Mouse (Mus musculus): ENCODE results near the gene Xirp1. TPM values are rescaled to one million over a fixed set of nuclear protein-coding genes. Genes with fewer than 3 reads are reported as not detected.
"Not testable (repeated sequence)": the region's sequence is repeated elsewhere in the genome, so short reads cannot be mapped to it uniquely, and the experiment has no call there.

The Xirp1 gene
- polyA plus RNA-seq, 1 experiment, result 0.04 TPM

DNA sequence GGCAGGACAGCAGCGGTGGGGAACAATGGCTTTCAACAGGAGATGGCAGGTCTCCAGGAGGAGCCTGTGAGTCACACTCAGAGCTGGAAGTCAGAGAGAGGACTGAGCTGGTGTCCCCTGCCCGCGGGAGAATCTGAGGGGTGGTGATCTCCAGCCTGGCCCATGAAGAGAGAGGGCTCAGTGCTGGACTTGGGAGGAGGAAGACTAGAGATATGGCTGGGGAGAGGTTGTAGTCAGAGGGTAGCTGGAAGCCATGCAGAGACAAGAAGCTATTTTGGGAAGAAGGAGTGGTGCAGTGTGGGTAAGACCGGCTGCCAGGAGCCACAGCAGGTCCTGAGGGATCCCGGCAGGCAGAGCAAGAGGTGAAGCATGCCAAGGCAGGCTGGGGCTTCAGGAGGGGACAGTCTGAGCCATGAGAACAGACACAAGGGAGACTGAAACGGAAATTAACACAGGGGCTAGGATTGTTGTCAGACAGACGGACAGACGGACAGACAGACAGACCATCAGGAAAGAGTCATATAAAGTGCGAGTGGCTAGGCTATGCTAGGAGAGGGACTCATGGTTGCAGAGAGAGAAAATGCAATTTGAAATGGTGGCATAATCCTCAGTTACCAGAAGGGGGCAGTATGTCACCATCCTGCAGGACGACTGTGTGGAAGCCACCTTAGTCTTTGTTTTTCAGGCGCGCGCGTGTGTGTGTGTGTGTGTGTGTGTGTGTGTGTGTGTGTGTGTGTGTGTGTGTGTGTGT, 4.2 kb upstream of the Xirp1 start:
- H3K27ac ChIP-seq (ENCODE audit: insufficient read depth, low read length), result no peak overlapping the region
- TF ChIP-seq POLR2A (IDR thresholded peaks at IDR 0.05; ENCODE audit: extremely low read depth, insufficient read depth, low read length), result no peak
- peak; percentile 92 for TF ChIP-seq CTCF (IDR thresholded peaks at IDR 0.05; ENCODE audit: extremely low read depth, insufficient read depth, low read length)
- no peak overlapping the region for H3K4me3 ChIP-seq (ENCODE audit: insufficient read depth, low read length)
- no peaks in the 10 kb centered on the region; the same call in 1 of the 2 replicates for H3K4me1 ChIP-seq (ENCODE audit: control insufficient read depth, insufficient read depth, low read length)

DNA sequence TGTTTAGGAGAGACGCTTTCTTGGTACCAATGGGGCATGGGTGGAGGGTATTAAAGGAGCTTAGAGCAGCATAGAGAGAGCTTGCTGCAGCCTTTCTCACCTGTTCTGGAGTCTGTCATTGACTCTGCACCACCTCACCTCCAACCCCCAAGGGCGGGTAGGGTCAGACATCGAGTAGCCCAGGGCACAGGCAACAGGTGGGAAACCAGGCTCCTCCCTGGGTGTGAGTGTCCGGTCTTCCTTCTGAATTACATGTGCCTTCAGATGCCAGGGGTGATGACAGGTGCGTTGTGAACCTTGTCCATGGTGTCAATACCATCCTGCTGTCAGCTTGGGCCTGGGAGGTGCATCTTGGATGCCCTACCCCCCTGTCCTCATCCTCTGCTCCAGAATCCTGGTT, 1.2 kb upstream of the Xirp1 start:
- H3K4me1 ChIP-seq (ENCODE audit: control insufficient read depth, insufficient read depth, low read length), result no peaks in the 10 kb centered on the region; the same call in 1 of the 2 replicates

DNA sequence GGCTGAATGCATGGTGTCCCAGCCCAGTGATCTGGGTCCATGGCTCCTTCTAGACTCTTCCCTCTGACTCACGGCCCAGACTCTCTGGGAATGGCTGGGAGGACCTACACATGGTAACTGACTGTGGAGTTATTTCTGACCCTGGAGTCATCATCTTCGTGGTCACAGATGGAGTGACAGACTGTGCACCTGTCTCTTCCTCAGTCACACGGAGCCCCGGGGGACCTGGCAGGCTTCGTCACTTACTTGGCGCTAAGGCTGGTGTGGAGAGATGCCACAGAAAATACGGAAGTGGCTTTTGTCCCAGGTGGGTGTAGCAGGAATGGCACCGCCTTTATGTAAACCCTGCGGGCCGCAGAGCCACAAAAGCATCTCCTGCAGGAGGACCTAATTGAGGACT, 773 bp upstream of the Xirp1 start:
- no peak for TF ChIP-seq CTCF (IDR thresholded peaks at IDR 0.05; ENCODE audit: extremely low read depth, insufficient read depth, low read length)
- no peak for TF ChIP-seq POLR2A (IDR thresholded peaks at IDR 0.05; ENCODE audit: extremely low read depth, insufficient read depth, low read length)
- H3K4me3 ChIP-seq (ENCODE audit: insufficient read depth, low read length), result no peak overlapping the region
- H3K27ac ChIP-seq (ENCODE audit: insufficient read depth, low read length), result no peak overlapping the region
- H3K4me1 ChIP-seq (ENCODE audit: control insufficient read depth, insufficient read depth, low read length), result no peaks in the 10 kb centered on the region; the same call in 1 of the 2 replicates

More for the DNA sequence above, 1.2 kb upstream of the Xirp1 start:
- no peak overlapping the region for H3K4me3 ChIP-seq (ENCODE audit: insufficient read depth, low read length)
- no peak for TF ChIP-seq POLR2A (IDR thresholded peaks at IDR 0.05; ENCODE audit: extremely low read depth, insufficient read depth, low read length)
- no peak for TF ChIP-seq CTCF (IDR thresholded peaks at IDR 0.05; ENCODE audit: extremely low read depth, insufficient read depth, low read length)
- no peak overlapping the region for H3K27ac ChIP-seq (ENCODE audit: insufficient read depth, low read length)

DNA sequence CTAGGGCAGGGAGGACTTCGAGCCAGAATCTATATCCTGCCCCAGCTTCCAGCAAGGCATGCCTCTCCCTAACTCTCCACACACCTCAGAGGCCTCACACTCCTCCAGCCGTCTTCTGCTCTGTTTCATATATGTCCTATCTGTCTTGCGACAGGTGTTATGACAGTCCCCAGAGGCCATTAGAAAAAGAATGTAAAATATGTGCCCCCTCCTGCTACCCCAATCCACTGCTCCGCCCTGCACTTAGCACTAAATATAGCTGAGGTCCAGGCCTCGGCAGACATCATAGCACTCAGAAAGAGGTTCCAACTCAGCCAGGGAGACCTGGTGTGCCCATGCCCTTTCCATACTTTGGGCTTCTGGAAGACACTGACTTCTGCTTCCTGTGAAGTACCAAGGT, 2.2 kb downstream of the Xirp1 start:
- TF ChIP-seq CTCF (IDR thresholded peaks at IDR 0.05; ENCODE audit: extremely low read depth, insufficient read depth, low read length), result no peak
- no peak for TF ChIP-seq POLR2A (IDR thresholded peaks at IDR 0.05; ENCODE audit: extremely low read depth, insufficient read depth, low read length)
- Histone ChIP-seq H3K27ac (ENCODE audit: insufficient read depth, low read length) (no peak overlapping the region), H3K4me1 (ENCODE audit: control insufficient read depth, insufficient read depth, low read length) (no peaks in the 10 kb centered on the region), H3K4me3 (ENCODE audit: insufficient read depth, low read length) (no peak overlapping the region)

DNA sequence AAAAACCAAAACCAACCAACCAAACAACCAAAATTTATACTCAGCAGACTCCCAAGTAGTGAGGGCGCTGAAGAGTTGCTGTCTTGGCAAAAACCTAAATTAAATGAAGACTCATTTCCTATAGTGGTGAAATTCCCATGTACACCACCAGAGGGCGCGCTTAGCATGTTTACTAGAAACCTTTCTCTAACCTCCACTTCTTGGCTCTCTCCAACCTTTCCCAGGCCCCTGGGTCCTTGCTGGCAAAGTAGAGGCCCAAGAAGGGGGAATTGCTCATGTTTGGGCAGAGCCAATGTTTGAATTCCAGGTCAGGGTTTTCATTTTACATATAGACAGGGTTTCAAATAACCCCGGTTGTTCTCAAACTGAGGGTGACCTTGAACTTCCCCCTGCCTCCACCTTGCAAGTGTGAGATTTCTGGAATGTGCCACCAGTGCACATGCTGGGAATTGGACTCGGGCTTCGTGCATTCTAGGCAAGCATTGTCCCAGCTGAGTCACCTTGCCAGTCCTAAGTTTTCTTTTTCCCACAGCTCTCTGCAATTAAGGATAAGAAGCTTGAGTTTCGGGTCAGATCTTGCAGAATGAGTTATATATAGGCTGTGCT, 3.0 kb downstream of the Xirp1 start:
- TF ChIP-seq CTCF (IDR thresholded peaks at IDR 0.05; ENCODE audit: extremely low read depth, insufficient read depth, low read length), result peak; percentile 56
- TF ChIP-seq POLR2A (IDR thresholded peaks at IDR 0.05; ENCODE audit: extremely low read depth, insufficient read depth, low read length), result no peak
- Histone ChIP-seq H3K4me1 (ENCODE audit: control insufficient read depth, insufficient read depth, low read length) (no peaks in the 10 kb centered on the region), H3K27ac (ENCODE audit: insufficient read depth, low read length) (no peak overlapping the region), H3K4me3 (ENCODE audit: insufficient read depth, low read length) (no peak overlapping the region)

DNA sequence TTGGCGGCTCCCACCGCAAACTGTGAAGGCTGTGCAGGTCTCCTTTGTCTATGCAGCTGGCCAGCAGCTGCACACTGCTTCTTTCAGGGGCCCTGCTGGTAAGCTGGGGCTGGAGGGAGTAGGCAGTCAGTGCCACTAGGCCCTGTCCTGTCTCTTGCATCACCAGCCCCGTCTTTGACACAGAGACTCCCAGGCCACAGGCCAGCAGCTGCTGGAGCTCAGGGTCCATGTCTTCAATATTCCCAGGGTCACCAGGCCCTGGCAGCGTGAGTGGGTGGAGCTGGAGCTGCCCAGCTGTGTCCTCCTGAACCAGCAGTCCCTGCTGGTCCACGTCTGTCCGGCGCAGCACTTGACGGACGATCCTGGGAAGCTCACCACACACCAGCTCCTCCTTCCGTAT, 6.4 kb downstream of the Xirp1 start:
- no peak overlapping the region for H3K27ac ChIP-seq (ENCODE audit: insufficient read depth, low read length)
- H3K4me3 ChIP-seq (ENCODE audit: insufficient read depth, low read length), result no peak overlapping the region
- TF ChIP-seq CTCF (IDR thresholded peaks at IDR 0.05; ENCODE audit: extremely low read depth, insufficient read depth, low read length) (no peak), POLR2A (IDR thresholded peaks at IDR 0.05; ENCODE audit: extremely low read depth, insufficient read depth, low read length) (no peak)
- H3K4me1 ChIP-seq (ENCODE audit: control insufficient read depth, insufficient read depth, low read length), result no peaks in the 10 kb centered on the region

GRCm38 (mm10) chr9:120014828-120015227, 8.6 kb downstream of the Xirp1 start:
- H3K4me1 ChIP-seq (ENCODE audit: control insufficient read depth, insufficient read depth, low read length), result no peaks in the 10 kb centered on the region
- no peak overlapping the region for H3K4me3 ChIP-seq (ENCODE audit: insufficient read depth, low read length)
- no peak overlapping the region for H3K27ac ChIP-seq (ENCODE audit: insufficient read depth, low read length)
- TF ChIP-seq CTCF (IDR thresholded peaks at IDR 0.05; ENCODE audit: extremely low read depth, insufficient read depth, low read length) (no peak), POLR2A (IDR thresholded peaks at IDR 0.05; ENCODE audit: extremely low read depth, insufficient read depth, low read length) (no peak)

DNA sequence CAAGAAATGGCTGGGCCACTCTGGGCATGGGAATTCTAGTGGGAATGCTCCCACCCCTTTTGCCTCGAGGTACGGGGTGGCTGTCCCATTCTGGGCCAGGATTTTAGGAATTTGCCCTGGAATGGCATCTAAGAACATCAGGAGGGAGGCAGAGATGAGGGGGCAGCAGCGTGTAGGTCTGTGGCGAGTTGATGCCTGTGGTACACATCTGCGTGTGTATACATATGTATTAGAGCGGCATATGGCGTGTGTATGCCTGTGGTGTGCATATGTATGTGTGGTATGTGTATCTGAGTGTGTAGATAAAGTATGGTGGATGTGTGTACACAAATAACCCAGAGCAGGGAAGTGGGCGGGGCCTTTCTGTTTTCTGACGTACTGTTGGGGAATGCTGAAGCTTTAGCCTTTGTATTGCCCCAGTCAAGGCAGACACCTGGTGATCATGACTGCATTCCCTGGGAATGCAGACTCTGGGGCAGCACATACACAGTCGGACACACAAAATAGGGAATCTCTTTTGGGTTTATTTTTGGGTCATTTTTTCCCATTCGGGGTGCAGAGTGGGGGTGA, 10.1 kb downstream of the Xirp1 start:
- Histone ChIP-seq H3K27ac (ENCODE audit: insufficient read depth, low read length) (no peak overlapping the region), H3K4me1 (ENCODE audit: control insufficient read depth, insufficient read depth, low read length) (no peaks in the 10 kb centered on the region), H3K4me3 (ENCODE audit: insufficient read depth, low read length) (no peak overlapping the region)
- no peak for TF ChIP-seq CTCF (IDR thresholded peaks at IDR 0.05; ENCODE audit: extremely low read depth, insufficient read depth, low read length)
- no peak for TF ChIP-seq POLR2A (IDR thresholded peaks at IDR 0.05; ENCODE audit: extremely low read depth, insufficient read depth, low read length)

DNA sequence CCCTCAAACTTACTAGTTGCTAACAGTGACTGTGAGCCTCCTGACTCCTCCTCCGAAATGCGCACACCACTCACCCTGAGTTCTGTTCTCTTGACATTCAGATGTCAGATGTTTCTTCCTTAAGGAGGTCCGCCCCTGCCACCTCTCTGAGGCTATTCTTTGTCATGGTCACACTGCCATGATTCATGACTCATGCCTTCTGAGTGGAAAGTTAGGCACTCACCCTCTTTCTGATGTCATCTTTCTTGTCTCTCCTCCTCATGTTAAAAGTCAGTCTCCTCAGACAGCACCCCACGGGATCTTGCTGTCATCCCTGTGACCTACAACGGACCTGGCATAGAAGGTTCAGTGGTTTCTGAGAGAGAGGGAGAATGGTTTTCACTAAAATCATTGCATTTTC, 10.6 kb downstream of the Xirp1 start:
- TF ChIP-seq POLR2A (IDR thresholded peaks at IDR 0.05; ENCODE audit: extremely low read depth, insufficient read depth, low read length) (no peak), CTCF (IDR thresholded peaks at IDR 0.05; ENCODE audit: extremely low read depth, insufficient read depth, low read length) (no peak)
- no peak overlapping the region for H3K4me3 ChIP-seq (ENCODE audit: insufficient read depth, low read length)
- H3K4me1 ChIP-seq (ENCODE audit: control insufficient read depth, insufficient read depth, low read length), result no peaks in the 10 kb centered on the region
- H3K27ac ChIP-seq (ENCODE audit: insufficient read depth, low read length), result no peak overlapping the region

DNA sequence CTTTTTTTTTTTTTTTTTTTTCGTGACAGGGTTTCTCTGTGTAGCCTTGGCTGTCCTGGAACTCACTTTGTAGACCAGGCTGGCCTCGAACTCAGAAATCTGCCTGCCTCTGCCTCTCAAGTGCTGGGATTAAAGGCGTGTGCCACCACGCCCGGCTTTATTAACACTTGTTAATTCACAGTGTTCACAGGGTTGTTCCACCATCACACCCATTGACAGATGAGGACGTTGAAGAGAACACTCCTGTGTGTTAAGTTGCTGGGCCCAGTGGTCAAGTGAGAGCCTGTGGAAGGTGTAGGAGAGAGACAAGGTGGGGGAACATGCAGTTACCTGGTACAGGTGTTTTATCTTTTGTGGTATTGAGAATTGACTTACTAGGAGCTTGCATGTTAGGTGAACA, 11.2 kb downstream of the Xirp1 start:
- not testable (repeated sequence) for H3K4me1 ChIP-seq (ENCODE audit: control insufficient read depth, insufficient read depth, low read length); H3K4me3 ChIP-seq (ENCODE audit: insufficient read depth, low read length); H3K27ac ChIP-seq (ENCODE audit: insufficient read depth, low read length)
